Mouse (Mus musculus) C2C12 (cell line): Measurements from ENCODE around the gene H3f3a. TPM values are rescaled to one million over a fixed set of nuclear protein-coding genes. Genes with fewer than 3 reads are reported as not detected.
A peak's percentile ranks its signal among the peaks of the same experiment; 100 is the strongest.

Source experiments
- H3K27me3 ChIP-seq: one replicate; pipeline ENCODE4 v1.6.1; 2011; ENCODE audit not compliant: control insufficient read depth, insufficient read depth, insufficient read length
- H3K36me3 ChIP-seq: one replicate; pipeline ENCODE4 v1.6.1; 2011; ENCODE audit not compliant: control insufficient read depth, insufficient read depth
- H3K4me3 ChIP-seq: one replicate; pipeline ENCODE4 v1.5.1; 2011; ENCODE audit warnings: mild to moderate bottlenecking, control low read depth; ENCODE audit not compliant: poor library complexity, insufficient read depth, severe bottlenecking
- H3K79me2 ChIP-seq: one replicate; pipeline ENCODE4 v1.6.1; 2011; ENCODE audit not compliant: control insufficient read depth, insufficient read depth
- H3K79me3 ChIP-seq: one replicate; pipeline ENCODE4 v1.6.1; 2011; ENCODE audit warnings: low read depth, control low read depth
- H3ac ChIP-seq: one replicate; pipeline ENCODE3; 2011; ENCODE audit warnings: low read depth; ENCODE audit not compliant: control insufficient read depth, insufficient read length
- CEBPB ChIP-seq: IDR thresholded peaks from one replicate; pipeline ENCODE4 v1.6.1; 2011; ENCODE audit warnings: low read depth, mild to moderate bottlenecking, control low read depth, moderate library complexity
- CTCF ChIP-seq: IDR thresholded peaks from one replicate; pipeline ENCODE4 v1.5.1; 2011; ENCODE audit not compliant: control insufficient read depth, insufficient read depth, insufficient read length
- FOSL1 ChIP-seq: IDR thresholded peaks from one replicate; pipeline ENCODE4 v1.8.0; 2011; ENCODE audit warnings: mild to moderate bottlenecking, low read length; ENCODE audit not compliant: poor library complexity, insufficient read depth, severe bottlenecking
- MAX ChIP-seq: IDR thresholded peaks from one replicate; pipeline ENCODE4 v1.6.1; 2011; ENCODE audit warnings: mild to moderate bottlenecking, control low read depth
- MYOD1 ChIP-seq: IDR thresholded peaks from one replicate; pipeline ENCODE4 v1.6.1; 2011; ENCODE audit warnings: low read depth; ENCODE audit not compliant: control insufficient read depth, insufficient read length
- MYOG ChIP-seq: IDR thresholded peaks from one replicate; pipeline ENCODE4 v1.6.1; 2011; ENCODE audit not compliant: control insufficient read depth, insufficient read length; ENCODE audit errors: extremely low read depth
- USF1 ChIP-seq: IDR thresholded peaks from one replicate; pipeline ENCODE4 v1.6.1; 2011; ENCODE audit warnings: low read depth, mild to moderate bottlenecking, control low read depth, moderate library complexity
- polyA plus RNA-seq: library from polyadenylated mRNA; unstranded; fragments of >200 nt; fragmentation: generic; extraction: Trizol; gene quantifications from one replicate; pipeline ENCODE4 v1.2.1, GENCODE M21; 2012; ENCODE audit warnings: missing spikeins

Gene H3f3a
- polyA plus RNA-seq, 1 experiment = 570 TPM

- Histone ChIP-seq H3K79me3 (peaks cover 25% of the 10 kb centered on the region), H3K4me3 (no peak overlapping the region), H3K27me3 (no peaks in the 10 kb centered on the region), H3K36me3 (peaks cover 11% of the 10 kb centered on the region), H3K79me2 (peaks cover 28% of the 10 kb centered on the region), H3ac (no peak overlapping the region)
- TF ChIP-seq FOSL1 (no peak), CTCF (no peak), CEBPB (no peak), MYOD1 (no peak), MAX (no peak), MYOG (no peak), USF1 (no peak)
Observed at GRCm38 (mm10) chr1:180815371-180816024, 1.8 kb upstream of the H3f3a start.

GRCm38 (mm10) chr1:180813409-180813884 is 296 bp downstream of the H3f3a start:
- Histone ChIP-seq H3ac (peak overlapping the region; percentile 99), H3K79me2 (peaks cover 49% of the 10 kb centered on the region), H3K36me3 (peaks cover 32% of the 10 kb centered on the region), H3K79me3 (peaks cover 43% of the 10 kb centered on the region), H3K4me3 (peak overlapping the region; percentile 82), H3K27me3 (no peaks in the 10 kb centered on the region)
- no peak for TF ChIP-seq CEBPB
- no peak for TF ChIP-seq FOSL1
- no peak for TF ChIP-seq USF1
- no peak for TF ChIP-seq CTCF
- no peak for TF ChIP-seq MYOD1
- no peak for TF ChIP-seq MYOG
- TF ChIP-seq MAX = no peak

- peaks cover 49% of the 10 kb centered on the region for H3K79me3 ChIP-seq
- peaks cover 39% of the 10 kb centered on the region for H3K36me3 ChIP-seq
- peak overlapping the region; percentile 99 for H3ac ChIP-seq
- H3K79me2 ChIP-seq = peaks cover 56% of the 10 kb centered on the region
- TF ChIP-seq MYOG (no peak), MAX (peak; percentile 74), CTCF (no peak), CEBPB (no peak)
- peak overlapping the region; percentile 82 for H3K4me3 ChIP-seq
- H3K27me3 ChIP-seq = no peaks in the 10 kb centered on the region
Observed at GRCm38 (mm10) chr1:180812463-180813408, 1.0 kb downstream of the H3f3a start.

- Histone ChIP-seq H3K36me3 (peaks cover 48% of the 10 kb centered on the region), H3K27me3 (no peaks in the 10 kb centered on the region), H3ac (peak overlapping the region; percentile 50), H3K4me3 (peak overlapping the region; percentile 82), H3K79me2 (peaks cover 65% of the 10 kb centered on the region), H3K79me3 (peaks cover 58% of the 10 kb centered on the region)
- TF ChIP-seq MYOG (no peak), FOSL1 (no peak), USF1 (no peak), CTCF (no peak), MAX (no peak), CEBPB (no peak), MYOD1 (no peak)
Observed at GRCm38 (mm10) chr1:180811596-180812462, 1.9 kb downstream of the H3f3a start.

- TF ChIP-seq MAX (no peak), USF1 (no peak), CTCF (no peak), FOSL1 (no peak), MYOD1 (no peak), MYOG (no peak), CEBPB (no peak)
- no peak overlapping the region for H3ac ChIP-seq
- peak overlapping the region; percentile 82 for H3K4me3 ChIP-seq
- H3K79me3 ChIP-seq = peaks cover 58% of the 10 kb centered on the region
- H3K36me3 ChIP-seq = peaks cover 57% of the 10 kb centered on the region
- no peaks in the 10 kb centered on the region for H3K27me3 ChIP-seq
- H3K79me2 ChIP-seq = peaks cover 74% of the 10 kb centered on the region
Observed at GRCm38 (mm10) chr1:180810976-180811375, 2.8 kb downstream of the H3f3a start.
